Mouse (Mus musculus) layer of hippocampus, postnatal 14 days (tissue): ENCODE measurements around the gene Nckap5l. TPM values are rescaled to one million over a fixed set of nuclear protein-coding genes. Genes with fewer than 3 reads are reported as not detected.
A peak's percentile ranks its signal among the peaks of the same experiment; 100 is the strongest.

Experiments used
- DNase-seq, 2 experiments: peaks; one replicate each; pipeline ENCODE4 v3.0.0; 2021 to 2022; ENCODE audit warnings: low spot score in 2 of 2, mixed read lengths in 1 of 2
- long read RNA-seq, 2 experiments: library from polyadenylated mRNA; stranded (forward); transcript quantifications; one replicate each; pipeline ENCODE4 v2.0.0; 2021
- total RNA-seq, 2 experiments: library from RNA; stranded (reverse); gene quantifications; 2 replicates each; pipeline ENCODE4 v1.2.3; 2021

Gene Nckap5l
- total RNA-seq = 10 to 100 TPM; 29.1 to 34.9 TPM
- long read RNA-seq, experiment 1, partial matches to known transcripts = 9 of 11 reads
- long read RNA-seq, experiment 1, other reads (novel, unspliced or antisense) = 2 of 11 reads
- long read RNA-seq, experiment 2, full-length matches to known transcripts = 4 of 19 reads
- long read RNA-seq, experiment 2, partial matches to known transcripts = 11 of 19 reads
- long read RNA-seq, experiment 2, other reads (novel, unspliced or antisense) = 4 of 19 reads

GRCm38 (mm10) chr15:99457606-99458401 lies at the start of gene Nckap5l:
TSS of gene Nckap5l (minus strand) at chr15:99457748.
- DNase-seq = peak; percentile 83 to 92

GRCm38 (mm10) chr15:99505324-99506095 lies 48.0 kb upstream of the Nckap5l start:
- DNase-seq = no peak

GRCm38 (mm10) chr15:99503256-99503655 lies 45.7 kb upstream of the Nckap5l start:
- no peak for DNase-seq

- peak in 1 of 2 experiments; percentile 36 for DNase-seq
These were observed 44.8 kb upstream of the Nckap5l start for GRCm38 (mm10) chr15:99502311-99502831.

- peak; percentile 38 to 47 for DNase-seq
These were observed 44.0 kb upstream of the Nckap5l start for GRCm38 (mm10) chr15:99501292-99502260.

- no peak for DNase-seq
These were observed 42.8 kb upstream of the Nckap5l start for GRCm38 (mm10) chr15:99500320-99500719.

- DNase-seq = no peak
These were observed 42.2 kb upstream of the Nckap5l start for GRCm38 (mm10) chr15:99499726-99500125.

- DNase-seq = no peak
These were observed 41.2 kb upstream of the Nckap5l start for GRCm38 (mm10) chr15:99498781-99499180.

- DNase-seq = no peak
These were observed 40.8 kb upstream of the Nckap5l start for GRCm38 (mm10) chr15:99498356-99498755.

- peak; percentile 35 to 42 for DNase-seq
These were observed 40.1 kb upstream of the Nckap5l start for GRCm38 (mm10) chr15:99497527-99498242.

- peak; percentile 65 to 78 for DNase-seq
These were observed 39.5 kb upstream of the Nckap5l start for GRCm38 (mm10) chr15:99497061-99497460.

GRCm38 (mm10) chr15:99484745-99485144 lies 27.2 kb upstream of the Nckap5l start:
- DNase-seq = no peak

GRCm38 (mm10) chr15:99475814-99476213 lies 18.3 kb upstream of the Nckap5l start:
- DNase-seq = no peak

- DNase-seq = peak; percentile 83 to 89
These were observed 17.0 kb upstream of the Nckap5l start, which contains the start of gene Bcdin3d for GRCm38 (mm10) chr15:99474576-99474926. TSS of gene Bcdin3d (minus strand) at chr15:99474730.

GRCm38 (mm10) chr15:99473801-99474575 lies 16.4 kb upstream of the Nckap5l start:
- DNase-seq = peak; percentile 18 to 54

GRCm38 (mm10) chr15:99472972-99473371 lies 15.4 kb upstream of the Nckap5l start:
- DNase-seq = no peak

GRCm38 (mm10) chr15:99471677-99472063 lies 14.1 kb upstream of the Nckap5l start:
- no peak for DNase-seq

GRCm38 (mm10) chr15:99470971-99471676 lies 13.6 kb upstream of the Nckap5l start:
- DNase-seq = peak in 1 of 2 experiments; percentile 53
